Mouse (Mus musculus) left cerebral cortex, adult 18-20 months (tissue): ENCODE data around the gene Aifm1. TPM values are rescaled to one million over a fixed set of nuclear protein-coding genes. Genes with fewer than 3 reads are reported as not detected.
"Not testable (repeated sequence)": the region's sequence is repeated elsewhere in the genome, so short reads cannot be mapped to it uniquely, and the experiment has no call there.

Experiments
- DNase-seq, 2 experiments: peaks; one replicate each; pipeline ENCODE4 v3.0.0; 2021 to 2022; ENCODE audit warnings: low spot score in 2 of 2, mixed read lengths in 1 of 2
- total RNA-seq, 2 experiments: library from RNA; stranded (reverse); gene quantifications; 2 replicates each; pipeline ENCODE4 v1.2.3; 2021

Gene Aifm1
- total RNA-seq, 2 experiments from 2014 or later, result 23.1 to 28.4 TPM

DNA sequence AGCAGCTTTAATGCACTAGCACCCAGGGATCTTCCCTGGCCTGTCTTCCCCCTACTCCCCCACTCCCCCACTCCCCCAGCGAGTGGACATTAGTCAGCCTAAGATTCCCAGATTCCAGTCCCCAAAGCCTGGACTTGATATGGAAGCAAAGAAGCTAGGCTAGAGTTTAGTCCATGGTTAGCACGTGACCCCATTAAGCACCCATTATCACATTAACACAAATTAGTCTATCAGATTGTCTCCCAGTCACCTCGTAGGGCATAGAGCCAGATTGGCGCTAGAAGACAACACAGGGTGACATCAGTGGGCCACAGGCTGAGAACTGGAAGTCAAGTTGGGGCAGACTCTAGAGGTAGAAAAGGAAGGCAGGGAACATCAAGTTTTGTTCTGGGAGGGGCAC, 52.4 kb downstream of the Aifm1 start:
- no peak for DNase-seq

- DNase-seq, result no peak
Observed at GRCm38 (mm10) chrX:48460496-48460895, 52.9 kb downstream of the Aifm1 start.

GRCm38 (mm10) chrX:48456956-48457355, 56.4 kb downstream of the Aifm1 start:
- DNase-seq, result no peak

DNA sequence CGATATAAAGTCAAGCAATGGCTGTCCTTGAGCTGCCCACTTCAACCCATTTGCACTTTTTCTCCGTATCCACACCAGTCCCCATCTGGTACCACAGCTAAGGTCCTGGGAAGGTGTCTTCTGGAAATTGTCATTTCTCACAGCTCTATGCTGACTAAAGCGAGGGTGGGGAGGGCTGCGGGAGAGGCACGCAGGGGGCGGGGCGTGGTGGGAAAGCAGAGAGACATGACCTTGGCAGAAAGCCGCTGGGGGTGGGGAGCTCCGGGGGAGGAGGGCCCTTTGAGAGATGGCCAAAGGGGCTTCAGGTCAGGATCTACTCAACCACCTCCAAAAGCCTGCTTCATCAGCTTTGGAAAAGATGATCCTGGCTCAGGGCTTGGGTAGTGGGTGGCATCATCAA, 58.3 kb downstream of the Aifm1 start:
- DNase-seq, result no peak

- DNase-seq, result no peak
Observed at GRCm38 (mm10) chrX:48454495-48454878, 58.9 kb downstream of the Aifm1 start.

- DNase-seq, result no peak
Observed at GRCm38 (mm10) chrX:48453736-48454494, 59.4 kb downstream of the Aifm1 start.

GRCm38 (mm10) chrX:48452931-48453673, 60.3 kb downstream of the Aifm1 start:
- no peak for DNase-seq

DNA sequence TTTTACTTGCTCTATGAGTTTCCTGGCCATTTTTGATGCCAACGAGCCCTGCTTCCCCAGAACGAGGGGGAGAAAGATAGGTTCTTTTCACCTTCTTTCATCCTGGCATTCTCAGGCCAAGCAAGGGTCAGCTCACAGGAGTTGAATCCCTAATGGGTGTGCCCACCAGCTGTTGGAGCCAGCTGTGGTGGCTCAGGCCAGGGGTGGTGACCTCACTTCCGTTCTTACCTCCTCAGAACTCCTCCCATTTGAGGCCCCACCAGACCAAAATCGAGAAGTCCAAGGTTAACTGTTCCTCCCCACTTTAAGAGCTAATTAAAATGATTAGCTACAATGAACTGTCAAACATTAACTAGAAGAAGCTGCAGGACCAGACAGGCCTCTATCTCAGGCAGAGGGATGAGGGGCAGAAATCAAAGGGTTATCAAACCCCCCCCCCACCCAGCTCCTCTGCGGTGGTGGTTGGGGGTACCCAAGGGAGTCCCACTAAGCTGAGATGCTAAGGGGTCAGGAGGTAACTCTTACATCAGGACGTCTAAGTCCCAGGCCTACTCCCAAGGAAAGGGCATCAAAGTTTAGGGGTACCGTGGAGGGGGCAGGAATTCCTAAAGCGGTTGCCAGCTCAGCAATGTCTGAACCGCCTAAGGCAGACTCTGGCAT, 61.0 kb downstream of the Aifm1 start:
- DNase-seq, result no peak

GRCm38 (mm10) chrX:48449646-48450045, 63.7 kb downstream of the Aifm1 start:
- DNase-seq, result no peak

DNA sequence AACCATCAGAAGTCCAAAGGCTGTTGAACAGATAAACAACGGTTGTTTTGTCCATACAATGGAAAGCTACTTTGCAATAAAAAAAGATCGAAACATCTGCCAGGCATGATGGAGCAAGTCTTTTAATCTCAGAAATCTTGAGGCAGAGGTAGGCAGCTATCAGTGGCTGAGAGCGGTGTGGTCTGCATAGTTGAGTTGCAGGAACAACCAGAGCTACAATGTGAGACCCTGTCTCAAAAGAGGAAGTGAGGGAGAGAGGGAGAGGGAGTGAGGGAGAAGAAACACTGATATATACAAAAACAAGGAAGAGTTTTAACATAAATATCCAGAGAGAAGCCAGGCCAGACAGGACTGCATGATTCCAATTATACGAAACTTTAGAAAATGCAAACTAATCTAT, 68.7 kb downstream of the Aifm1 start:
- no peak for DNase-seq

GRCm38 (mm10) chrX:48441954-48442353, 71.4 kb downstream of the Aifm1 start:
- DNase-seq, result no peak

DNA sequence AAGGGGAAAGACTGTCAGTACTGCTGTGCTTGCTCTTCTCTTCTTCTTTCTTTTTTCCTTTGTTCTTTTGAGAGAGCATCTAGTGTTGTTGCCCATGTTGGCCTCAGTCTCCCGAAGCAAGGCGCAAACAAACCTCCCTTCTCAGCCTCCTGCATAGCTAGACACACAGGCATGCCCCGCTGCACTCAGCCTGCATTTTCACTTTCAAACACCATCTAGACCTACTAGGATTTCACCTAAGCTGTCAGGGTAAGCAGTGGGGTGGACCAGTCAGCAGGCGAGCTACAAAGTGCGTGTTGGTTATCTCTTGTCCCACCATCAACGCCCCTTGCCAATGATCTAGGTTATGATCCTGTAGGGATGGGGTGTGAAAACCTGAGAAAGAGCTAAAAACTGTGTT, 71.8 kb downstream of the Aifm1 start:
- no peak for DNase-seq

GRCm38 (mm10) chrX:48439036-48439435, 74.3 kb downstream of the Aifm1 start:
- no peak for DNase-seq

GRCm38 (mm10) chrX:48436082-48436481, 77.3 kb downstream of the Aifm1 start:
- DNase-seq, result not testable (repeated sequence)

DNA sequence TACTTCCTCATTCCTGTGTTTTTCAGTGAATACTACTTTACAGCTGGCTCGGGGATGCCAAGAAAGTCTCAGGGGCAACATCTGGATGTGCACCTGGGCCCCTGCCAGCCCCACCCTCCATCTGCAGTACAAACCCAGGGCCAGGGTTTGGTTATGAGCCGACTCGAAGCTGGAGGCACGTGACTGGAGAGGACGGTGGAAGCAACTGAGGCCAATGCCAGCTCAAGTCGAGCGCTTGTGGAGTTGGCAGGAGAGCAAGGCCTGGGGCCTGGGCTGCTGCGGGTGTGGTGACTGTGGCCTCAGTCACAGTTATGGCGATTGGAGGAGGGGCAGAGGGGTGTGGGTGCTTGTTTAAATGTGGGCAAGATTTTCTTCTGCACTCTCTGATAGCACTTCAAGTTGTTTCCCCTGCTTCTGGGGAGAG, 77.9 kb downstream of the Aifm1 start:
- DNase-seq, result no peak

- DNase-seq, result no peak
Observed at GRCm38 (mm10) chrX:48434251-48434650, 79.1 kb downstream of the Aifm1 start.

DNA sequence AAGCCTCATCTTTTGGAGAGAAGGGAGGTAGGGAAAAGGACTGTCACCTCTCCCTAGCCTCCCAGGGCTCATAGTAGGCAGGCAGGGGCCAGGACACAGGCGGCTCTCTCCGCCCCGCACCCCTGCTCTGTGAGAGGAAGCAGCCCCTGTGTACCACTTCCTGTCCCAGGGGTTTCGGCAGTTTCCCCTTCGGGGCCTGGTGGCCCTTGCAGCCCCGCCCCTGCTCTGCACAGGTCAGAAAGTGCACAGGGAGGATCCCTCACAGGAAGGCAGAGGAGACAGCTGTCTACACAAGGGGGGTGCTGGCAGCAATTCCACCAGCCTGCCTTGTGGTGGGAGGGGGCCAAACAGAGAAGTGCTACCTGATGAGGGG, 79.8 kb downstream of the Aifm1 start:
- no peak for DNase-seq

- DNase-seq, result no peak
Observed at GRCm38 (mm10) chrX:48432599-48433526, 80.5 kb downstream of the Aifm1 start.

GRCm38 (mm10) chrX:48429538-48429937, 83.8 kb downstream of the Aifm1 start:
- no peak for DNase-seq

GRCm38 (mm10) chrX:48429100-48429499, 84.3 kb downstream of the Aifm1 start:
- DNase-seq, result no peak

- DNase-seq, result no peak
Observed at GRCm38 (mm10) chrX:48428642-48429041, 84.7 kb downstream of the Aifm1 start.
